In genomic region chr12:85747343-85747742, GRCm38 (mm10) we compare ENCODE assay signal across 8 mouse cellular contexts. TPM values are rescaled to one million over a fixed set of nuclear protein-coding genes. Genes with fewer than 3 reads are reported as not detected.
A peak's percentile ranks its signal among the peaks of the same experiment; 100 is the strongest.
DNase-seq lines count a peak whose midpoint lies in the region; ATAC-seq and TF ChIP-seq lines count a peak whose summit lies in the region.

No protein-coding gene starts in this region.

- no peaks in the 10 kb centered on the region for H3K36me3 ChIP-seq in forebrain, embryonic 13.5 days (ENCODE audit: poor library complexity, severe bottlenecking)
- no peaks in the 10 kb centered on the region for H3K36me3 ChIP-seq in forebrain, embryonic 11.5 days (ENCODE audit: control insufficient read depth, insufficient read depth, low read length)
- no peaks in the 10 kb centered on the region for H3K36me3 ChIP-seq in kidney, embryonic 15.5 days
- no peaks in the 10 kb centered on the region for H3K36me3 ChIP-seq in embryonic facial prominence, embryonic 15.5 days
- H3K36me3 ChIP-seq in lung, postnatal 0 days (ENCODE audit: insufficient read depth, low read length): no peaks in the 10 kb centered on the region

- H3K27ac ChIP-seq in forebrain, embryonic 13.5 days: no peak overlapping the region
- H3K27ac ChIP-seq in forebrain, embryonic 11.5 days (ENCODE audit: low read depth, low read length): no peak overlapping the region
- H3K27ac ChIP-seq in kidney, embryonic 15.5 days: no peak overlapping the region
- H3K27ac ChIP-seq in embryonic facial prominence, embryonic 15.5 days (replicated peaks): no peak overlapping the region
- H3K27ac ChIP-seq in lung, postnatal 0 days (ENCODE audit: low read length): no peak overlapping the region

- H3K4me3 ChIP-seq in forebrain, embryonic 13.5 days: no peak overlapping the region
- H3K4me3 ChIP-seq in forebrain, embryonic 11.5 days (ENCODE audit: low read depth, low read length): no peak overlapping the region
- H3K4me3 ChIP-seq in kidney, embryonic 15.5 days (replicated peaks): peak overlapping the region; percentile 51
- no peak overlapping the region for H3K4me3 ChIP-seq in embryonic facial prominence, embryonic 15.5 days (replicated peaks)
- H3K4me3 ChIP-seq in lung, postnatal 0 days (ENCODE audit: low read depth, low read length): peak overlapping the region; percentile 57

- no peak for TF ChIP-seq EP300 in lung, postnatal 0 days (IDR thresholded peaks at IDR 0.05)

- H3K4me2 ChIP-seq in forebrain, embryonic 13.5 days: peak overlapping the region; percentile 86
- H3K4me2 ChIP-seq in forebrain, embryonic 11.5 days (ENCODE audit: low read depth, low read length, severe bottlenecking): no peak overlapping the region
- H3K4me2 ChIP-seq in kidney, embryonic 15.5 days: peak overlapping the region; percentile 92
- H3K4me2 ChIP-seq in embryonic facial prominence, embryonic 15.5 days (replicated peaks): peak overlapping the region; percentile 98; the same call in 1 of the 2 replicates
- peak overlapping the region; percentile 89 for H3K4me2 ChIP-seq in lung, postnatal 0 days (replicated peaks; ENCODE audit: low read depth, low read length)

- 89% methylated on average over 10 of the region's 10 CpGs for WGBS in forebrain, embryonic 13.5 days
- WGBS in forebrain, embryonic 11.5 days: 89% methylated on average over 10 of the region's 10 CpGs
- 83% methylated on average over 10 of the region's 10 CpGs for WGBS in kidney, embryonic 15.5 days
- WGBS in embryonic facial prominence, embryonic 15.5 days: 86% methylated on average over 10 of the region's 10 CpGs
- 69% methylated on average over 10 of the region's 10 CpGs for WGBS in lung, postnatal 0 days

- ATAC-seq in forebrain, embryonic 13.5 days: no peak
- ATAC-seq in forebrain, embryonic 11.5 days (replicated peaks; ENCODE audit: low FRiP score): no peak
- no peak for ATAC-seq in kidney, embryonic 15.5 days (replicated peaks; ENCODE audit: low FRiP score)
- ATAC-seq in embryonic facial prominence, embryonic 15.5 days (ENCODE audit: insufficient number of reproducible peaks, low FRiP score, low TSS enrichment, low read depth): no peak
- ATAC-seq in lung, postnatal 0 days: no peak

- H3K9ac ChIP-seq in forebrain, embryonic 13.5 days: no peak overlapping the region
- no peak overlapping the region for H3K9ac ChIP-seq in forebrain, embryonic 11.5 days (ENCODE audit: low read length)
- no peak overlapping the region for H3K9ac ChIP-seq in kidney, embryonic 15.5 days
- no peak overlapping the region for H3K9ac ChIP-seq in embryonic facial prominence, embryonic 15.5 days
- no peak overlapping the region for H3K9ac ChIP-seq in lung, postnatal 0 days (replicated peaks; ENCODE audit: low read depth)

- no peak for TF ChIP-seq CTCF in lung, postnatal 0 days (IDR thresholded peaks at IDR 0.05)

- DNase-seq in forebrain, embryonic 11.5 days (ENCODE audit: low spot score): no peak
- DNase-seq in kidney, adult 18-20 months: no peak
- no peak for DNase-seq in lung, postnatal 0 days (ENCODE audit: low spot score)
- no peak for DNase-seq in right cerebral cortex, postnatal 25 days
- DNase-seq in gastrocnemius, postnatal 10 days: no peak

- H3K4me1 ChIP-seq in forebrain, embryonic 13.5 days: peaks cover 16% of the 10 kb centered on the region
- H3K4me1 ChIP-seq in forebrain, embryonic 11.5 days (replicated peaks; ENCODE audit: control insufficient read depth, insufficient read depth, low read length): peaks cover 7% of the 10 kb centered on the region; the same call in 1 of the 2 replicates
- peaks cover 13% of the 10 kb centered on the region for H3K4me1 ChIP-seq in kidney, embryonic 15.5 days
- peaks cover 13% of the 10 kb centered on the region for H3K4me1 ChIP-seq in embryonic facial prominence, embryonic 15.5 days
- H3K4me1 ChIP-seq in lung, postnatal 0 days (ENCODE audit: insufficient read depth, low read depth, low read length): 0 out of 2 replicates have a peak, but pooled peaks cover 4% of the 10 kb centered on the region

- peaks cover 23% of the 10 kb centered on the region for H3K27me3 ChIP-seq in forebrain, embryonic 13.5 days
- peaks cover 7% of the 10 kb centered on the region for H3K27me3 ChIP-seq in forebrain, embryonic 11.5 days (ENCODE audit: control insufficient read depth, insufficient read depth, low read length)
- peaks cover 28% of the 10 kb centered on the region for H3K27me3 ChIP-seq in kidney, embryonic 15.5 days
- peaks cover 6% of the 10 kb centered on the region; the same call in 1 of the 2 replicates for H3K27me3 ChIP-seq in embryonic facial prominence, embryonic 15.5 days
- H3K27me3 ChIP-seq in lung, postnatal 0 days (replicated peaks; ENCODE audit: insufficient read depth, low read length): no peaks in the 10 kb centered on the region

- H3K9me3 ChIP-seq in forebrain, embryonic 13.5 days (replicated peaks): no peaks in the 10 kb centered on the region
- H3K9me3 ChIP-seq in forebrain, embryonic 11.5 days (ENCODE audit: control insufficient read depth, low read length): no peaks in the 10 kb centered on the region
- no peaks in the 10 kb centered on the region for H3K9me3 ChIP-seq in kidney, embryonic 15.5 days (replicated peaks)
- H3K9me3 ChIP-seq in embryonic facial prominence, embryonic 15.5 days (replicated peaks): no peaks in the 10 kb centered on the region
- no peaks in the 10 kb centered on the region for H3K9me3 ChIP-seq in lung, postnatal 0 days (ENCODE audit: low read length)

RNA-seq across cellular contexts. Expression of gene Flvcr2, which starts 1.0 kb away (rescaled TPM):
- 2.2 and 2.6 TPM in 2 replicates for polyA plus RNA-seq in forebrain, embryonic 13.5 days (2015; fragmentation: Nextera tagmentation; extraction: Ambion mirVana)
- 0.84 and 1.0 TPM in 2 replicates for polyA plus RNA-seq in forebrain, embryonic 11.5 days (2014; fragmentation: Nextera tagmentation; extraction: Ambion mirVana)
- polyA plus RNA-seq in kidney, embryonic 15.5 days (2015; fragmentation: Nextera tagmentation; extraction: Ambion mirVana): 4.2 and 4.4 TPM in 2 replicates
- polyA plus RNA-seq in embryonic facial prominence, embryonic 15.5 days (2015; fragmentation: Nextera tagmentation; extraction: Ambion mirVana): 2.3 and 3.2 TPM in 2 replicates
- polyA plus RNA-seq in lung, postnatal 0 days (2015; fragmentation: Nextera tagmentation; extraction: Ambion mirVana): 23.3 and 26.8 TPM in 2 replicates
- 1 to 10 TPM; 4.3 to 5.4 TPM for total RNA-seq in gastrocnemius, postnatal 10 days (2021)

Comparison
In these comparisons a context has a peak if more than half of its experiments do, and no peak if none do; other contexts are left out.
1. H3K4me3 ChIP-seq: peak in kidney, embryonic 15.5 days (single experiment) and lung, postnatal 0 days (single experiment); none in forebrain, embryonic 13.5 days (single experiment), forebrain, embryonic 11.5 days (single experiment) and embryonic facial prominence, embryonic 15.5 days (single experiment).